Mouse (Mus musculus) gastrocnemius, postnatal 10 days (tissue): Measurements from ENCODE around the gene Gm8374. TPM values are rescaled to one million over a fixed set of nuclear protein-coding genes. Genes with fewer than 3 reads are reported as not detected.
"Not testable (repeated sequence)": the region's sequence is repeated elsewhere in the genome, so short reads cannot be mapped to it uniquely, and the experiment has no call there.

Source experiments
- DNase-seq: peaks from one replicate; pipeline ENCODE4 v3.0.0; 2021; ENCODE audit warnings: mixed read lengths
- long read RNA-seq, 2 experiments: library from polyadenylated mRNA; stranded (forward); transcript quantifications; one replicate each; pipeline ENCODE4 v2.0.0; 2021
- total RNA-seq, 2 experiments: library from RNA; stranded (reverse); gene quantifications; 2 replicates each; pipeline ENCODE4 v1.2.3; 2021

The Gm8374 gene
- total RNA-seq = not detected
- long read RNA-seq, experiment 1 = 0 reads
- long read RNA-seq, experiment 2 = 0 reads

GRCm38 (mm10) chr14:7365034-7365433 lies at the start of gene Gm8374:
Gm8374 (minus strand) TSS chr14:7365134.
- not testable (repeated sequence) for DNase-seq

GRCm38 (mm10) chr14:7332295-7332694 lies 32.6 kb downstream of the Gm8374 start, which contains the start of gene Gm5797:
Gm5797 (minus strand) TSS chr14:7332395.
- not testable (repeated sequence) for DNase-seq

GRCm38 (mm10) chr14:7315093-7315492 lies 49.8 kb downstream of the Gm8374 start:
- DNase-seq = peak; percentile 2

- DNase-seq = peak; percentile 6
Measured at GRCm38 (mm10) chr14:7314661-7315060, 50.3 kb downstream of the Gm8374 start, which contains the start of gene Gm3739. Gm3739 (minus strand) TSS chr14:7315049.

Other genes with a start within 250 kb of the Gm8374 start
- gene Gm6676, start 239.7 kb downstream of the Gm8374 start, total RNA-seq = not detected
- gene Gm3512, start 190.6 kb downstream of the Gm8374 start, total RNA-seq = under 1 TPM; 0.19 to 0.59 TPM
- not detected for gene Gm16434, start 170.6 kb downstream of the Gm8374 start, total RNA-seq
- not detected for gene Gm3727, start 100.4 kb downstream of the Gm8374 start, total RNA-seq
- under 1 TPM; 0.12 to 0.20 TPM for gene Gm3739, start 50.1 kb downstream of the Gm8374 start, total RNA-seq
- not detected for gene Gm5797, start 32.7 kb downstream of the Gm8374 start, total RNA-seq
- gene Gm3755, start 85.8 kb upstream of the Gm8374 start, total RNA-seq = not detected
- under 1 TPM; 0.16 to 0.47 TPM for gene Gm3752, start 118.6 kb upstream of the Gm8374 start, total RNA-seq
- 1 to 10 TPM; 3.2 to 4.4 TPM for gene Gm3558, start 203.4 kb upstream of the Gm8374 start, total RNA-seq
- not detected for gene Gm10338, start 230.5 kb upstream of the Gm8374 start, total RNA-seq